Mouse (Mus musculus) intestine, embryonic 14.5 days (tissue): ENCODE data around the gene Atp2a1. TPM values are rescaled to one million over a fixed set of nuclear protein-coding genes. Genes with fewer than 3 reads are reported as not detected.

Source experiments
- ATAC-seq: fragments of 200-750 bp; cut with Nextera tagmentation; replicated peaks from 2 replicates; pipeline ENCODE4 v1.8.0; 2017; ENCODE audit warnings: low read depth, moderate number of reproducible peaks, moderate TSS enrichment, moderate library complexity; ENCODE audit not compliant: low FRiP score, low TSS enrichment
- DNase-seq: peaks from one replicate; pipeline ENCODE4 v3.0.0-alpha.2; 2018; ENCODE audit warnings: low spot score
- H3K27ac ChIP-seq: fragments of 300-500 bp; sonication (generic); 2 replicates; pipeline ENCODE4 v1.5.1; 2014; ENCODE audit warnings: low read depth, mild to moderate bottlenecking, control low read depth
- H3K27me3 ChIP-seq: fragments of 300-500 bp; sonication (generic); replicated peaks from 2 replicates; pipeline ENCODE4 v1.6.1; 2014; ENCODE audit warnings: low read length, control low read depth; ENCODE audit not compliant: control insufficient read depth, insufficient read depth
- H3K36me3 ChIP-seq: fragments of 300-500 bp; sonication (generic); 2 replicates; pipeline ENCODE4 v1.6.1; 2014; ENCODE audit warnings: low read length, control low read depth; ENCODE audit not compliant: control insufficient read depth, insufficient read depth
- H3K4me1 ChIP-seq: fragments of 300-500 bp; sonication (generic); replicated peaks from 2 replicates; pipeline ENCODE4 v1.6.1; 2014; ENCODE audit warnings: low read length, control low read depth, mixed read lengths; ENCODE audit not compliant: control insufficient read depth, insufficient read depth
- H3K4me2 ChIP-seq: fragments of 300-500 bp; sonication (generic); 2 replicates; pipeline ENCODE4 v1.6.1; 2014; ENCODE audit warnings: low read length
- H3K4me3 ChIP-seq: fragments of 300-500 bp; sonication (generic); 2 replicates; pipeline ENCODE4 v1.5.1; 2014; ENCODE audit warnings: low read depth, low read length, control low read depth, mixed read lengths
- H3K9ac ChIP-seq: fragments of 300-500 bp; sonication (generic); 2 replicates; pipeline ENCODE4 v1.6.1; 2014; ENCODE audit warnings: mild to moderate bottlenecking, low read length
- H3K9me3 ChIP-seq: fragments of 300-500 bp; sonication (generic); 2 replicates; pipeline ENCODE4 v1.6.1; 2016; ENCODE audit warnings: low read length, control low read depth; ENCODE audit not compliant: control insufficient read depth
- WGBS: fragments of 180-500 bp; shearing (Covaris S2); extraction: QIAGEN DNeasy Blood & Tissue Kit; methylation state at CpG from one replicate; pipeline ENCODE4 v1.1.7; 2014; 5-methylcytosine and 5-hydroxymethylcytosine counted together
- polyA plus RNA-seq: library from polyadenylated mRNA; unstranded; fragments of >200 nt; fragmentation: Nextera tagmentation; extraction: Ambion mirVana; gene quantifications from 2 replicates; pipeline ENCODE4 v1.2.1, GENCODE M21; 2014

The Atp2a1 gene
- polyA plus RNA-seq, 1 experiment from 2014 or later = 0.16 TPM

DNA sequence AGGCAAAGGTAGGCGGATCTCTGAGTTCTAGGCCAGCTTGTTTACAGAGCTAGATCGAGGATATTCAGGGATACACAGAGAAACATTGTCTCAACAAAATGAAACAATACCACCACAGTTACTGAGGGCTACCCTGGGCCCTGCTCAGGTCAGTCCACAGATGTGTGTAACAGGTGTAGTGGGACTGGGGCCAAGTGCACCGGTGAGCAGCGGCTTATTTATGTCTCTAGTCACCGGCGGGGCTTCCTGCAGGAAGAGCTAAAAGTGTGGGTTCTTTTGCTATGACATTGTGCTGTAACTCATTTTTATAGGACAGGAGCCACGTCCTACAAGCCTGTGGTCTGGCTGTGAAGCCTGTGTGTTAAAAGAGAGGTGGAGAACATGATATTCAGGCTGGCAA is 9.0 kb downstream of the Atp2a1 start:
- DNase-seq (no peak), ATAC-seq (no peak)
- no peaks in the 10 kb centered on the region for H3K36me3 ChIP-seq
- H3K27me3 ChIP-seq = no peaks in the 10 kb centered on the region
- no peaks in the 10 kb centered on the region for H3K4me1 ChIP-seq
- H3K4me3 ChIP-seq = no peak overlapping the region
- no peak overlapping the region for H3K9ac ChIP-seq
- no peaks in the 10 kb centered on the region for H3K9me3 ChIP-seq
- WGBS = 44% methylated on average over 7 of the region's 7 CpGs
- H3K27ac ChIP-seq = no peak overlapping the region
- no peak overlapping the region for H3K4me2 ChIP-seq

DNA sequence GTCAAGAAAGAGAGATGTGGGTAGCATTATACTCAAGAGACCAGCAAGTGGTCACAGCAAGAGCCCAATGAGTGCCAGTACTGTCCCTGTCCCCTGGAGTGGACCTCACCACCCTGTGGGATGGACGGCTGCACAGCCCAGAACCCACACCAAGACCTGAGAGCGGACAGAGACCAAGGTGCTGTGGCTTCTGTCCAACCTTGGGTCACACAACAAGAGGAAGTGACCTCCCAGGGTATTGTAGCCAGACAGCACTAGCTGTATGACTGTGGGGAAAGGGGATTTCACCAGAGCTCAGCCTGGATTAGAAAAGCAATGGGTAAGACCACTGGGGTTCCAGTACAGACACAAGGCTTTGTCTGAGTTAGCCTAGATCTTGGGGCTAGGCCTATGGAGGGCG is 10.7 kb downstream of the Atp2a1 start:
- Histone ChIP-seq H3K4me1 (no peaks in the 10 kb centered on the region), H3K9ac (no peak overlapping the region), H3K4me2 (no peak overlapping the region), H3K27me3 (no peaks in the 10 kb centered on the region), H3K4me3 (no peak overlapping the region), H3K36me3 (peaks cover 8% of the 10 kb centered on the region; the same call in 1 of the 2 replicates), H3K9me3 (no peaks in the 10 kb centered on the region), H3K27ac (no peak overlapping the region)
- ATAC-seq (no peak), DNase-seq (no peak)
- 94% methylated on average over 3 of the region's 3 CpGs for WGBS

DNA sequence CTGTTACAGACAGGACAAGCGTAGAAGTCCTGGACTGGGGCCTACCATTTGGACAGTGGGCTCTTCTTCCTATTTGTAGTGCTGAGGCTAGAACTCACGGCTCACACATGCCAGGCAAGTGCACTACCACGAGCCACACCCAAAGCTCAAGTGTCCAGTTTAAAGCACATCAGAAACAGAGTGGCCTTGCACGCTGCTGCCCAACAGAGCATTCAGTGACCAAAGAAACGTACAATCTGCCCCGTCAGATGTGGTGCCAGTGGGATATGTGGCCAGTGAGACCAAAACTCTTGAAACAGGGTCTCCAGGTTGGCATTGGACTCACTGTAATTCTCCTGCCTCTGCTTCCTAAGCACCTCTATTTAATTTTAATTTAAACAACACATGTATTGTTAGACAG is 12.3 kb downstream of the Atp2a1 start:
- Histone ChIP-seq H3K4me2 (no peak overlapping the region), H3K27me3 (no peaks in the 10 kb centered on the region), H3K9ac (no peak overlapping the region), H3K4me1 (no peaks in the 10 kb centered on the region), H3K4me3 (no peak overlapping the region), H3K36me3 (peaks cover 16% of the 10 kb centered on the region), H3K27ac (no peak overlapping the region), H3K9me3 (no peaks in the 10 kb centered on the region)
- 89% methylated on average over 6 of the region's 6 CpGs for WGBS
- no peak for DNase-seq
- ATAC-seq = no peak

DNA sequence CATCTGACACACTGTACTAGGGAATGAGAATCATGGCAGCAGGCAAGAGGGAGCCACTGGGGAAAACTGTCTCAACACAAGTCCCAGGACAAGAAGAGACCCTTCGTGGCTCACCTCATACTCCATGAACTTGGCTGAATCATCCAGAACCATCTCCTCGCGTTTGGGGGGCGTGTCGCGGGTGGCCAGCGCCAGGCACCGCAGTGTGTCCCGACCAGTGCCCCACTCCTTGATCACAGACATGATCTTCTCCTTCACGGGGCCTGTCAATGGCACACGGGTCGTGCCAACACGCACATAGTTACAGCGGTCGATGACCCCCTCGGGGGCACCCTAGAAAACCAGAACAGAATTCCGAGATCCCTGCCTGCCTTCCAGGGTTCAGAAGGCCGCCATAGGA is 12.9 kb downstream of the Atp2a1 start:
- no peaks in the 10 kb centered on the region for H3K9me3 ChIP-seq
- no peaks in the 10 kb centered on the region for H3K4me1 ChIP-seq
- no peak overlapping the region for H3K9ac ChIP-seq
- peaks cover 23% of the 10 kb centered on the region for H3K36me3 ChIP-seq
- no peak overlapping the region for H3K27ac ChIP-seq
- no peak for ATAC-seq
- no peak overlapping the region for H3K4me2 ChIP-seq
- 92% methylated on average over 18 of the region's 18 CpGs for WGBS
- H3K4me3 ChIP-seq = no peak overlapping the region
- DNase-seq = no peak
- no peaks in the 10 kb centered on the region for H3K27me3 ChIP-seq

DNA sequence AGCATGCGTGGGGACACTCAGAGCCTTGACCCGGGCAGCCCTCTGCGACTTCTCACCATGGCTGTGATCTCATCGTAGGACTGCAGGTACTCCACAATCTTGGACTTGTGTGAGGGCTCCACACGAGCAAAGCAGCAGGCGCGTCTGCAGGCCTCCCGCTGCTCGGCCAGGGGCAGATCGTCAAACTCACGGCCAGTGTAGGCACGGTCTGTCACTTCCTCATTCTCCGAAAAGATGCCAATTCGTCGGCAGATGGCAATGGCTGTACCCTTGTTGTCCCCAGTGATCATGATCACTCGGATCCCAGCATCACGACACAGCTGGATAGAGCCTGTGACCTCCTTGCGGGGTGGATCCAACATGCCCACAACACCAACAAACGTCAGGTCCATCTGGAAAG is 14.4 kb downstream of the Atp2a1 start:
- no peak overlapping the region for H3K4me3 ChIP-seq
- 92% methylated on average over 19 of the region's 19 CpGs for WGBS
- DNase-seq = no peak
- H3K27me3 ChIP-seq = no peaks in the 10 kb centered on the region
- H3K9me3 ChIP-seq = no peaks in the 10 kb centered on the region
- H3K36me3 ChIP-seq = peaks cover 34% of the 10 kb centered on the region
- no peak overlapping the region for H3K4me2 ChIP-seq
- no peaks in the 10 kb centered on the region for H3K4me1 ChIP-seq
- H3K9ac ChIP-seq = no peak overlapping the region
- H3K27ac ChIP-seq = no peak overlapping the region
- ATAC-seq = no peak

DNA sequence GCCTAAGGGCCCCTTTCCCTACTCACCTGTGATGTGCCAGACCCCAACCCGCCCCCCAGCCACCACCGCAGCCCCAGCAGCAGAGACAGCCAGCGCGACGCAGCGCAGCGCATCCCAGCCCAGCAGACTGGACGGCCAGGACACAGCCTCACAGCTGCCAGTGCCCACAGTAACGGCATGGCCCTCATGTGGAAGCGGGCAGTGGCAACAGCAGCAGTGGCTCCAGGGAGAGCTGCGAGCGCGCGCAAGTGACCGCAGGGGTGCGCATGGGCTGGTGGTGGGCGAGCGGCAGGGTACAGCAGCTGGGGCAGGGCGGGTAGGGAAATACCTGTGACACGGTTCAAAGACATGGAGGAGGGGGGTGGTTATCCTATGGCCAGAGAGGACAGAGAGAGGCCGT is 16.7 kb downstream of the Atp2a1 start:
- no peak overlapping the region for H3K9ac ChIP-seq
- no peak overlapping the region for H3K27ac ChIP-seq
- no peak overlapping the region for H3K4me2 ChIP-seq
- H3K4me3 ChIP-seq = no peak overlapping the region
- no peaks in the 10 kb centered on the region for H3K27me3 ChIP-seq
- no peaks in the 10 kb centered on the region for H3K4me1 ChIP-seq
- H3K9me3 ChIP-seq = no peaks in the 10 kb centered on the region
- DNase-seq (no peak), ATAC-seq (no peak)
- H3K36me3 ChIP-seq = peaks cover 40% of the 10 kb centered on the region
- 89% methylated on average over 21 of the region's 21 CpGs for WGBS

DNA sequence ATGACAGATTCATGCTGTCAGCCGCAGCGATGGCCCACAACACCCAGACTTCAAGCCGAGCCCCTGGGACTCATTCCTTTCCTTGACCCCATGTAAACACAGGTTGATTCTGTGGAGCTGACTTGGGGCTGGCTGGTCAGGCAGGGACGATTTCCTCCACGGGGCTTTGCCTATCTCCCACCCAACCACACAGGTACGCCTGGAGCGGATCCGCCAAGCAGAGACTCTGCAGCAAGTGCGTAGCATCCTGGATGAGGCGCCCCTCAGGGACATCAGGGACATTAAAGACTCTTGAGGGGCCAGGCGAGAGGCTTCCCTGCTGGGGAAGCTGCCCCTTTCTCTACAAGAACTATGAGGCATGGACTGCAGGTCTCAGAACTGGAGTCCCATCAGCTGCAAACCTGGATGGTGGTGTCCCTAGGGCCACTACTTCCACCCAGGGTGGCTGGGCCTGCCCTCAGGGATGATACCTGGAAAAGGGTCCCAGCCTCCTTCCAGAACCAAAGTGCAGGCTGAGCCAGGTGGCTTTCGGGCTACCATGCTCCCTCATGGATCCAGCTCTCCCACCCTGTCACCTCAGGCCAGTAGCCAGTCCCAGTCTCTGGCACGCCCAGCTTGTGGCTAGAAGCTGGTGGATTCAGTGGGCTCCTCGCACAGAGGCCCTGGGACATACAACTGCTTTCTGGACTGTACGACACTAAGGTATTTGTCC is 17.6 kb downstream of the Atp2a1 start:
- no peak for DNase-seq
- Histone ChIP-seq H3K36me3 (peaks cover 40% of the 10 kb centered on the region), H3K4me3 (no peak overlapping the region), H3K4me1 (no peaks in the 10 kb centered on the region), H3K9ac (no peak overlapping the region), H3K4me2 (no peak overlapping the region), H3K27me3 (no peaks in the 10 kb centered on the region), H3K27ac (no peak overlapping the region), H3K9me3 (no peaks in the 10 kb centered on the region)
- no peak for ATAC-seq
- WGBS = 93% methylated on average over 15 of the region's 15 CpGs

DNA sequence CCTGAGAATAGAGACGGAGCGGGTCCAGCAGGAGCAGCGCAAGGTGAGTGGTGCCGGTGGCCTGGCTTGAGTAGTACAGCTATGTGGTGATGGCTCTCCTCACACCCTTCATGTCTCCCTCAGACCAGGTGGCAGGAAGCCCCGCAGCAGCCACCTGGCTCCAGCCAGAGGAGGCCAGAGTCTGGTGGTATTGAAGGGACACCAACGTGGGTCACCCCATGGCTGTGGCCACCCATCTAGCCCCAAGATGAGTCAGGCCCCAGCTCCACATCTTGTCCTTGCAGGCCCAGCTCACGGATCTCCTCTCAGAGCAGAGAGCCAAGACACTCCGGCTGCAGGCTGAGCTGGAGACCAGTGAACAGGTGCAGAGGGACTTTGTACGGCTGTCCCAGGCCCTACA is 18.4 kb downstream of the Atp2a1 start:
- 90% methylated on average over 9 of the region's 9 CpGs for WGBS
- H3K27me3 ChIP-seq = no peaks in the 10 kb centered on the region
- no peak for DNase-seq
- H3K9me3 ChIP-seq = no peaks in the 10 kb centered on the region
- H3K36me3 ChIP-seq = peaks cover 40% of the 10 kb centered on the region
- H3K9ac ChIP-seq = no peak overlapping the region
- H3K4me3 ChIP-seq = no peak overlapping the region
- H3K4me1 ChIP-seq = no peaks in the 10 kb centered on the region
- no peak overlapping the region for H3K27ac ChIP-seq
- H3K4me2 ChIP-seq = no peak overlapping the region
- ATAC-seq = no peak

DNA sequence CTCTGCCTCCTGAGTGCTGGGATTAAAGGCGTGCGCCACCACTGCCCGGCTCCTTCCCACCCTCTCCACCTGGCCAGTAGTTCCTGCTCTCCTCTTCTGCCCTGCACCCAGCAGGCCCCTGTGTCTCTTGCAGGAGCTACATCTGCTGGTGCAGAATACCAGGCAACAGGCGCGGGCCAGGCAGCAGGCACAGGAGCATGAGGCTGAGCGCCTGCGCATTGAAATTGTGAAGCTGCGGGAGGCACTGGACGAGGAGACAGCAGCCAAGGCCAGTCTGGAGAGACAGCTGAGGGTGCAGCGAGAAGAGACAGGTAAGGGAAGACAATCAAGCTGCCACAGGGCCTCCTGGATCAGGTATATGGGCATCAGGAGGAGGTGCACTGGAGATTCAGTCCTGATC is 18.9 kb downstream of the Atp2a1 start:
- Histone ChIP-seq H3K27me3 (no peaks in the 10 kb centered on the region), H3K9ac (no peak overlapping the region), H3K27ac (no peak overlapping the region), H3K9me3 (no peaks in the 10 kb centered on the region), H3K4me1 (no peaks in the 10 kb centered on the region), H3K4me2 (no peak overlapping the region), H3K4me3 (no peak overlapping the region), H3K36me3 (peaks cover 40% of the 10 kb centered on the region)
- DNase-seq (no peak), ATAC-seq (no peak)
- 95% methylated on average over 10 of the region's 10 CpGs for WGBS
